Mouse (Mus musculus) lung, adult 2 months (tissue): ENCODE results near the gene Apoa5. TPM values are rescaled to one million over a fixed set of nuclear protein-coding genes. Genes with fewer than 3 reads are reported as not detected.
A peak's percentile ranks its signal among the peaks of the same experiment; 100 is the strongest.

Experiments used
- DNase-seq: peaks from one replicate; pipeline ENCODE4 v3.0.0; 2022
- H3K4me1 ChIP-seq: fragments of 200-500 bp; 2 replicates; pipeline ENCODE4 v1.6.1; 2011; ENCODE audit warnings: low read length; ENCODE audit not compliant: control insufficient read depth, insufficient read depth
- H3K4me3 ChIP-seq: fragments of 200-500 bp; replicated peaks from 2 replicates; pipeline ENCODE3; 2011; ENCODE audit warnings: low read depth, mild to moderate bottlenecking, control low read depth, low read length; ENCODE audit errors: extremely low read depth
- CTCF ChIP-seq: fragments of 200-500 bp; IDR thresholded peaks from 2 replicates; pipeline ENCODE4 v1.5.1; 2011; ENCODE audit warnings: mild to moderate bottlenecking, low read length, control low read depth; ENCODE audit not compliant: insufficient read depth
- POLR2A ChIP-seq: fragments of 200-500 bp; IDR thresholded peaks from 2 replicates; pipeline ENCODE4 v1.6.1; 2011; ENCODE audit warnings: low read depth, mild to moderate bottlenecking, control low read depth, low read length, borderline replicate concordance; ENCODE audit errors: extremely low read depth
- WGBS: fragments of 180-500 bp; shearing (Covaris S2); methylation state at CpG from one replicate; pipeline ENCODE4 v1.1.7; 2018; 5-methylcytosine and 5-hydroxymethylcytosine counted together
- polyA plus RNA-seq: library from polyadenylated mRNA; depleted of rRNA; stranded (reverse); fragments of >200 nt; gene quantifications from 2 replicates; pipeline ENCODE4 v1.2.3, GENCODE M21; 2012

Apoa5 gene
- polyA plus RNA-seq, 1 experiment = 0.67 TPM

DNA sequence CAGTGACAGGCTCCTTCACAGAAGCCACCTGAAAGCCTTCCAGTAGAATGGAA lies 33.0 kb upstream of the Apoa5 start, which contains the start of gene Apoc3:
Apoc3 (minus strand) TSS at position 41 of the 53 bp plus-strand sequence.
- TF ChIP-seq POLR2A (no peak), CTCF (no peak)
- Histone ChIP-seq H3K4me3 (no peak within 1 kb of the TSS), H3K4me1 (no peaks in the 10 kb centered on the region)
- DNase-seq = no peak

DNA sequence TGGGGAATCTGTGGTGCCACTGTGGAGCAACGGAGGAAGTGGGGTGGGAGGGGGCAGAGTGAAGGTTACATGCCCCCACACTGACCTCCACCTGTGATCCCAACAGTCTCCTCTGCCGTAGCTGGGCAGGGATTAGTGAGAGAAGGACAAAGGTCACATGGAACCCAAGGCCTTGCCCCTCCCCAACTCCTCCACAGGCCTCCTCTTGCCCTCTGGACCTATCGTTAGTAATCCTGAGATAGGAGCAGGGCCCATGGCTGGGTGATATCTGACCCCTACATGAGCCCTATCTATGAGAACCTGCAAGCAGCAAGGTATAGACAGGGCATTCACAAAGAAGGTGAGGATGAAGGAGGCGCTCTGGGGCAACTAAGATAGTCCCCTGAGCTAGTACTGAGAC lies 32.8 kb upstream of the Apoa5 start:
- WGBS = 67% methylated on average over 4 of the region's 4 CpGs
- TF ChIP-seq POLR2A (no peak), CTCF (no peak)
- Histone ChIP-seq H3K4me3 (no peak overlapping the region), H3K4me1 (no peaks in the 10 kb centered on the region)
- DNase-seq = no peak

DNA sequence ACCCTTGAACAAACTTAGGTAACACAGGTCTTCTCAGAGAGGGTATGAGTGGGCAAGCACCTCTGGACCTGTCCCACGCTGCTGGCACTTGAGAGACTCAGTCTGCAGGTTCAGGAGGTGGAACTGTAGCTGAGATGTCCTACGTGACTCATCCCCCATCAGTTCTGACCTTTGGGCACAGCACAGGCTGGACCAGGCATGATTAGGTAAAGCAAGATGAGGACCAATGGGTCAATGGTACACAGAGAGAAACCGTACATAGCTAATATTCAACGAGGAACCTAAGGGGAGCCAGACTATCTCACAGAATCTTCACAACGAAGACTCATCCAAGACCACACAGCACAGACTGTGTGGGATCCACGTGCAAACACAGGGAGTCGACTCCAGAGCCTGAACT lies 29.6 kb upstream of the Apoa5 start:
- WGBS = 85% methylated on average over 7 of the region's 7 CpGs
- no peaks in the 10 kb centered on the region for H3K4me1 ChIP-seq
- TF ChIP-seq CTCF (no peak), POLR2A (no peak)
- H3K4me3 ChIP-seq = no peak overlapping the region
- DNase-seq = no peak

DNA sequence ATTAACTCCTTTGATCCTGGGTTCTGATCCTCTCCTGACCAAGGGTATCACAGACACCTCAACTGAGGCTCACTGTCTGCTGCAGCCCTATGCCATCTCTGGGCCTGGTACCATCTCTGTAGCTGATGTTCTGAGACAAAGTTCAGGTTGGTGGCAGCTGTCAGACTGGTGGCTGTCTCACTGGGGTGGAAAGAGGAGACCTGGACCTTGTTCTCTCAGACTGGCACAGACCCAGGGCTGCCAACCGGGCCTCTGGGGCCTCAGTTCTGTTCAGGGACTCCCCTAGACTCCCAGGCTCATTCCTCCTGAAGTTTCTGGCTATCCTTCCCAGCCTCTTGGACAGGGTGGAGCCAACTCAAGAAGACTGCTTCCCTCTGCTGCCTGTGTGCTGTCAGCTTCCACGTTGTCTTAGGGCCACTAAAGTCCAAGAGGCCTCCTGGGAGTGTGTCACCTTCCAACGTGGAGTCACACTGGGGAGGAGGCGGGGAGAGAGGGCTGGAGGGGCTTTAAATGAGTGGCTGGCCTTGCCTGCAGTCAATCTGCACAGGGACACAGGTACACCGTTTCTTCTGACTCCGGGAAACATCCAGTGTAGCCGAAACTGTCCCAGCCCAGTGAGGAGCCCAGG lies 27.8 kb upstream of the Apoa5 start, which contains the start of gene Apoa4:
Apoa4 (plus strand) TSS at position 171 of the 628 bp plus-strand sequence.
- DNase-seq = no peak
- 64% methylated on average over 7 of the region's 7 CpGs for WGBS
- TF ChIP-seq POLR2A (no peak), CTCF (no peak)
- Histone ChIP-seq H3K4me3 (no peak within 1 kb of the TSS), H3K4me1 (no peaks in the 10 kb centered on the region)

DNA sequence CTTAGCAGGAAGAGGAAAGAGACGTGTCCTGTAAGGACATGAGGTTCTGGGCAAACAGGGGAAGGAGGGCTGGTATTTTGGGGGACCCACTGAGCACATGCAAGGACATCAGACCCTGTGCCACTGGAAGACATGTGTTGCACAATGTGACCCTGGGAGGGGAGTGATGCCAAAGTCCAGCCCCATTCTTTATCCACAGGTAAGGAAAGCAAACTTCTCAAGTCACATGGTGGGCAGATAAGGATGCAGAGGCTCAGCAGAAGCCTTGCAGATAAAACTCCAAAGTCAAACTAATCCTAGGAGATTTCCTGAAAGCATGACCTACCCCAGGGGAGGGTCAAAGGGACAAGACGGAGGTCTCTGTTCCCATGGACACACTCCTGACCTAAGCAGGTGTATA lies 26.6 kb upstream of the Apoa5 start:
- Histone ChIP-seq H3K4me3 (no peak overlapping the region), H3K4me1 (no peaks in the 10 kb centered on the region)
- WGBS = 57% methylated on average over 2 of the region's 2 CpGs
- DNase-seq = no peak
- TF ChIP-seq CTCF (no peak), POLR2A (no peak)

DNA sequence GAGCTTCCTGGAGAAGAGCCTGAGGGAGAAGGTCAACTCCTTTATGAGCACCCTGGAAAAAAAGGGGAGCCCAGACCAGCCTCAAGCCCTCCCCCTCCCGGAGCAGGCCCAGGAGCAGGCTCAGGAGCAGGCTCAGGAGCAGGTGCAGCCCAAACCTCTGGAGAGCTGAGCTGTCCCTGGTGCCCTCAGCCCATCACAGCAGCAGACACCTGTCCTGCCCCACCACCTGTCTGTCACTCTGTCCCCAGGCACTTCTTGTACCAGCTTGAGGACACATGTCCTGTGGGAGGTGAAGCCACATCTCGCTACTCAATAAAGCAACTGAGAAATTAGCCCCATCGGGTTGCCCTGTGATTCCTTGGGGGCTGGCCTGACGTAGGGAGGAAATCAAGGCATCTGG lies 25.3 kb upstream of the Apoa5 start:
- TF ChIP-seq POLR2A (no peak), CTCF (no peak)
- Histone ChIP-seq H3K4me3 (no peak overlapping the region), H3K4me1 (no peaks in the 10 kb centered on the region)
- whole genome bisulfite sequencing = 79% methylated on average over 4 of the region's 4 CpGs
- DNase-seq = no peak

DNA sequence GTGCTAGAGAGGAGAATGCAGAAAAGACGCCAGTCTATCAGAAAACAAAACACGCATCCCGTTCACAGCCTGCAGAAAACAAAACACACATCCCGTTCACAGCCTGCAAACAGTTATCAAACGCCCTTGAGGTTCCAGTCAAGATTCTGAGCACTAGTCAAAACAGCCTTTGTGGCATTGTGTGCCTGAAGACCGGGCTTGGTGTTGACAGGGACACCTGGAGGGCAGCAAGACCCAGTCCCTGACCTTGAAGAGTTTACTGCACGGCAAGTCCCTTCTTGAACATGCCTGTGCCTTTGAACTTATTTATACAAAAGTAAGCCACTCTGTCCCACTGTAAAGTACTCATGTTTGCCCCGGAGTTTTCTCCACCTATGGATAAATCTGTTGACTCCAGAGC lies 24.8 kb upstream of the Apoa5 start:
- no peak overlapping the region for H3K4me3 ChIP-seq
- no peaks in the 10 kb centered on the region for H3K4me1 ChIP-seq
- WGBS = 49% methylated on average over 8 of the region's 8 CpGs
- no peak for DNase-seq
- TF ChIP-seq POLR2A = no peak
- TF ChIP-seq CTCF = no peak

DNA sequence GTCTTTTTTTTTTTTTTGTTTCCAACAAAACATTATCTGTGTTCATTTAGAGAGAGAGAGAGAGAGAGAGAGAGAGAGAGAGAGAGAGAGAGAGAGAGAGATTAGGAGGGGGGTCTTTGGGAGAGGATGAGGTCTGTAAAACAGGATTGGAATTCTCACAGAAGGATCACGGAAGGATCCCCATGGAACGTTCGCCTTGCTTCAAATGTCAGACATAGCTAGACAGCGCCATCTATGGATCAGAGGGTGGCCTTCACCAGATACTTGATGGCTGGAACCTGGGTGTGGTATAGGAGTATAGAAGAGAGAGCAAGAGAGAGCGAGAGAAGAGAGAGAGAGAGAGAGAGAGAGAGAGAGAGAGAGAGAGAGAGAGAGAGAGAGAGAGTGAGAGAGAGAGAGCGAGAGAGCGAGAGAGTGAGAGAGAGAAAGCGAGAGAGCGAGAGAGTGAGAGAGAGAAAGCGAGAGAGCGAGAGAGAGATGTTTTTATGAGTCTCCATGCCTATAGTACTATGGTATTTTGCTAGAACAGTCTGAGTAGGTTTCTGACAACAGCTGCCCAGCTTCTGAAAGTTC lies 21.6 kb upstream of the Apoa5 start:
- DNase-seq = peak; percentile 28
- 29% methylated on average over 11 of the region's 11 CpGs for WGBS
- Histone ChIP-seq H3K4me3 (no peak overlapping the region), H3K4me1 (no peaks in the 10 kb centered on the region)
- TF ChIP-seq CTCF (peak; percentile 77), POLR2A (no peak)

DNA sequence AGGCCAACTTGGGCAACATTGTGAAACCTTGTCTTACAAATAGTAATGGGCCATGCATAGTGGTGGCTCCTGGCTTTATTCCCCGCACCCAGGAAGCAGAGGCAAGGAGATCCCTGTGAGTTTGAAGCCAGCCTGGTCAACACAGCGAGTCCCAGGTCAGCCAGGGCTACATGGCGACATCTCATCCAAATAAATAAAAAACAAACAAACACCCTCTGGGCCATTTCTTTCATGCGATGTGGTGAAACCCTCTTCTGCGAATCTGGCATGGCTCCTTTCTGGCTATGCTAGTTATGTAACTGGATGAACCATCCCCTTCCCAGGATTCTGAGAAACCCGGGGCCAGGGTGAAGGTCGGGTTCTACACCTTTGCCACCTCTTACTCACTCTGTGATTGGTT lies 12.3 kb upstream of the Apoa5 start:
- no peak for DNase-seq
- Histone ChIP-seq H3K4me3 (no peak overlapping the region), H3K4me1 (0 out of 2 replicates have a peak, but pooled peaks cover 2% of the 10 kb centered on the region)
- WGBS = 81% methylated on average over 7 of the region's 7 CpGs
- TF ChIP-seq CTCF = no peak
- TF ChIP-seq POLR2A = no peak

DNA sequence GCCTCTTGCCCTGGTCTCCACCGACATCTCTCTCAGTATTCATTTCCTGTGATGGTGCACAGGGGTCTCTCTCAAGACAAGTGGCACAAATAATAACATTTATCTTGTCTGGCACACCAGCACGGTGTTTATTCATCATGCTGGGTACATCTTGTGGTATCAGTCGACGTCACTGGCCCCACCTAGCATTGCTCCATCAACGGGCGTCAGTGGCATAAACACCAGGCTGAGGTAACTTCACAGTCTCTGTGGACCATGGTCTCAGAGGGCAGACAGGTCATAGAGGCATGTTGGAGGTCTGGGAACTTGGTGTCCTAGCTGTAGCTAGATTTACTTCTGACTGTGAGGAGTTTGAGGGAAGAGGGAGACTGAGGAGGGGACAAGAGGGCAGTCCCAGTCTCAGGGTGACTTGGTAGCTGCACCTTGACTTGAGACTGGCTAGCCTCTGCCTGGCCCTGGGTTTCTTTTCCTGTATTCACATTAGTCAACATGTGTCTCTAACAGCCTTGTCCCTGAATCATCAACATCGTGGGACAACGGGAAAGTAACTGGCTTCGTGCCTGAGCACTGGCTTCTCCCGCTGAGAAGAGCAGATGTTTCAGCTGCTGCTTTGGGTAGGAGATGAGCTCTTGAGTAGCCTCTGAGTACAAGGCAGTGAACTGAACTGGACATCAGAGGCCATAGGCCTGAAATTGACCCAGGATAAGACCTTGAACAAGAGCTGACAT lies 11.6 kb upstream of the Apoa5 start:
- Histone ChIP-seq H3K4me3 (no peak overlapping the region), H3K4me1 (0 out of 2 replicates have a peak, but pooled peaks cover 2% of the 10 kb centered on the region)
- TF ChIP-seq CTCF (no peak), POLR2A (no peak)
- DNase-seq = no peak
- 80% methylated on average over 10 of the region's 10 CpGs for WGBS

DNA sequence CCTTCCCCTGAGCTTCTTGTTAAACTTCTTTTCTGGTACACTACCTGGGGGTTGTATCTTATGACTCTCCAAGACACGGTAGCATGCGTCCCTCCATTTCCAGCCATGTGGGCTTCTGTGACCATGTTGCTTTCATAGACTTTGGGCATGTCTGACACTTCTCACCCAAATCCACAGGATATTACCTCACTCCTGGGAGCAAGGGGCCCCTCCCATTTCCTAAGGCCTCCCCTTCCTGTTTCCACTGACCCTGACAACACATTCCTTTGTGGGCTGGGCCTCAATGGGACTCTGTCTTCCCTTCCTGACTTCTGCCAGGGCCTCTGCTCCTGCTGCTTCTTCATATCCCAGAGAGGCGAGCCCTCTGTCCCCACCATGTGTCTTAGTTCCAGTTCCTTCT lies 10.9 kb upstream of the Apoa5 start:
- WGBS = 66% methylated on average over 3 of the region's 3 CpGs
- TF ChIP-seq POLR2A = no peak
- TF ChIP-seq CTCF = no peak
- H3K4me1 ChIP-seq = 0 out of 2 replicates have a peak, but pooled peaks cover 2% of the 10 kb centered on the region
- no peak overlapping the region for H3K4me3 ChIP-seq
- no peak for DNase-seq
